Mouse (Mus musculus) liver, embryonic 14.5 days (tissue): ENCODE data around the gene Fam84b. TPM values are rescaled to one million over a fixed set of nuclear protein-coding genes. Genes with fewer than 3 reads are reported as not detected.

Source experiments
- ATAC-seq: fragments of 200-750 bp; cut with Nextera tagmentation; 2 replicates; pipeline ENCODE4 v1.8.0; 2017; ENCODE audit warnings: moderate number of reproducible peaks, mild to moderate bottlenecking, moderate library complexity; ENCODE audit not compliant: insufficient read depth
- DNase-seq, 3 experiments: peaks; one replicate each; pipeline ENCODE4 v3.0.0-alpha.2; 2012 to 2013; ENCODE audit warnings: low read depth in 3 of 3, low spot score in 3 of 3
- H3K27ac ChIP-seq: fragments of 300-500 bp; sonication (generic); 2 replicates; pipeline ENCODE4 v1.5.1; 2014; ENCODE audit warnings: moderate library complexity, mild to moderate bottlenecking, control low read depth, inconsistent platforms
- H3K27me3 ChIP-seq: fragments of 300-500 bp; sonication (generic); 2 replicates; pipeline ENCODE4 v1.6.1; 2014; ENCODE audit warnings: mild to moderate bottlenecking, low read length, moderate library complexity; ENCODE audit not compliant: control insufficient read depth, insufficient read depth
- H3K36me3 ChIP-seq: fragments of 300-500 bp; sonication (generic); replicated peaks from 2 replicates; pipeline ENCODE4 v1.6.1; 2014; ENCODE audit warnings: low read depth; ENCODE audit not compliant: control insufficient read depth, insufficient read depth
- H3K4me1 ChIP-seq, 2 experiments: fragments of 200-500 bp in 1 of 2; fragments of 300-500 bp in 1 of 2; sonication (generic) in 1 of 2; replicated peaks; 2 replicates each; pipeline ENCODE4 v1.6.1; 2012 to 2014; ENCODE audit warnings: antibody characterized with exemption in 1 of 2, inconsistent platforms in 1 of 2, low read length in 1 of 2; ENCODE audit not compliant: control insufficient read depth in 2 of 2, insufficient read depth in 2 of 2
- H3K4me2 ChIP-seq: fragments of 300-500 bp; sonication (generic); 2 replicates; pipeline ENCODE4 v1.6.1; 2014; ENCODE audit warnings: low read depth, mild to moderate bottlenecking, control low read depth, moderate library complexity
- H3K4me3 ChIP-seq, 2 experiments: fragments of 200-500 bp in 1 of 2; fragments of 300-500 bp in 1 of 2; sonication (generic) in 1 of 2; 2 replicates each; pipeline ENCODE4 v1.5.1; 2012 to 2014; ENCODE audit warnings: low read depth in 2 of 2, low read length in 2 of 2, mild to moderate bottlenecking in 2 of 2, control low read depth in 1 of 2, inconsistent platforms in 1 of 2, moderate library complexity in 1 of 2; ENCODE audit not compliant: insufficient read depth in 1 of 2
- H3K9ac ChIP-seq: fragments of 300-500 bp; sonication (generic); replicated peaks from 2 replicates; pipeline ENCODE4 v1.6.1; 2014; ENCODE audit warnings: mild to moderate bottlenecking, control low read depth, moderate library complexity
- H3K9me3 ChIP-seq: fragments of 300-500 bp; sonication (generic); 2 replicates; pipeline ENCODE4 v1.6.1; 2016; ENCODE audit warnings: low read length, mixed read lengths; ENCODE audit not compliant: control insufficient read depth
- CTCF ChIP-seq: IDR thresholded peaks from 2 replicates; pipeline ENCODE4 v1.5.1; 2016; ENCODE audit warnings: antibody characterized with exemption, low read depth, control low read depth
- EP300 ChIP-seq: IDR thresholded peaks from 2 replicates; pipeline ENCODE4 v1.6.1; 2016; ENCODE audit warnings: antibody characterized with exemption, low read depth
- WGBS: fragments of 180-500 bp; shearing (Covaris S2); extraction: QIAGEN DNeasy Blood & Tissue Kit; methylation state at CpG from one replicate; pipeline ENCODE4 v1.1.7; 2014; ENCODE audit not compliant: insufficient replicate concordance; 5-methylcytosine and 5-hydroxymethylcytosine counted together
- polyA plus RNA-seq, 2 experiments: library from polyadenylated mRNA; depleted of rRNA in 1 of 2; stranded (reverse) in 1 of 2; unstranded in 1 of 2; fragments of >200 nt; fragmentation: Nextera tagmentation in 1 of 2; extraction: Ambion mirVana in 1 of 2; gene quantifications; 2 replicates each; pipeline versions ENCODE4 v1.2.1 to v1.2.3; 2012 to 2014

The Fam84b gene
- polyA plus RNA-seq, 2 experiments = 1.6 to 2.5 TPM

DNA sequence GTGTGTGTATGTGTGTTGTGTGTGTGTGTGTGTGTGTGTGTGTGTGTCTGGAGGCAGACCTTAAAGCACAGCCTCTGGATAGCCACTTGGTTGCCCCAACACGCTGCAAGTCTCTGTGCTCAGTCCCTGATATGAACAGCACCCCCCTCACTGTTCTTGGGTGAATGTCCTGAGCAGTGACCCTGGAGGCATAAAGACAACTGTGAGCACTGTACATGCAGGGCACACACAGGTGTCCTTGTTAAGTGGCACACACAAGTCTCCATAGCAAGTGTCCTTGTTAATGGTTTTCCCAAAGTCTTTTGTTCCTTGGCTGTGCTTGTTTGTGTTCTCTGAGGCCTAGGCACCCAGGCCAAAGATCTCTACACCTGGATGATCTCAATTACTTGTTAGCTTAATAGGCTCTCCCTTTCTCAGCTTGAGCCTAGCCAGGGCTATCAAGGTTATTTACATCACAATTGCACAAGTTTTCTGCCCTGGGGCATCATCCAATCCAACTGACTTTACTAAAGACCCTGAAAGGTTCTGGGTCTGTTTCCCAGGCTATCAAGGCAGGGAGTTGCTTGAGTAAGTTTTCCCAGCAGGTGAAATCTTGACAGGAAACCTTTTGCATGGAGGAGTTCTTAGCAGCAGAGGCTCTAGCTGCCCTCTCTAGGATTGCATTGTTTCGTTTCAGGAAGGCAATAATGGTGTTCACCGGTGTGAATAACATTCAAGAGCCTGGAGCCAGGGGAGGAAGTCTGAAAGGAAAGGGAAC, 13.9 kb downstream of the Fam84b start:
- H3K36me3 ChIP-seq = no peaks in the 10 kb centered on the region
- TF ChIP-seq CTCF (no peak), EP300 (no peak)
- H3K27ac ChIP-seq = no peak overlapping the region
- no peak for DNase-seq
- 19% methylated on average over 3 of the region's 3 CpGs for WGBS
- no peak overlapping the region for H3K4me2 ChIP-seq
- peaks cover 0 to 19% of the 10 kb centered on the region in 2 experiments; a peak in 3 of 4 replicates for H3K4me1 ChIP-seq
- no peak overlapping the region for H3K9ac ChIP-seq
- no peak for ATAC-seq
- no peaks in the 10 kb centered on the region for H3K9me3 ChIP-seq
- H3K27me3 ChIP-seq = no peaks in the 10 kb centered on the region
- H3K4me3 ChIP-seq = no peak overlapping the region

DNA sequence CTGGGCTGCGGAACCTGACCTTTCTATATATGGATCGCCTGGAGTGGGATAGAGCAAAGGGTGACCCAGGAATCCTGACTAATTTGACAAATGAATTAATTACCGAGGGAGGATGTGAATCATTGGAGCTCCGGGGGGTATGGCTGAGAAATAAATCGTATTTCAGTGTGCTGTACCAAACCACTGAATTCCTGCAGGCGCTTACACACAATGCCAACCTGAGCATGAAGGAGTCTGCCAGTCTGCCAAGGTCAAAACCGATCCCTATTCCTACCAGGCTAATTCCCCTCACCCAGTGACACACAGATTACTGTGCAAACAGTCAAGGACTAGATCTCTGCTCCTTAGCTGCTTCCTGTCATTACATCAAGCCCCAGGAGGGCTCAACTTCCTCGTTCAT, 15.4 kb downstream of the Fam84b start:
- Histone ChIP-seq H3K4me3 (no peak overlapping the region), H3K36me3 (no peaks in the 10 kb centered on the region), H3K4me2 (no peak overlapping the region), H3K9ac (no peak overlapping the region), H3K27me3 (no peaks in the 10 kb centered on the region), H3K27ac (no peak overlapping the region), H3K9me3 (no peaks in the 10 kb centered on the region), H3K4me1 (peaks cover 0 to 19% of the 10 kb centered on the region in 2 experiments; a peak in 3 of 4 replicates)
- no peak for TF ChIP-seq EP300
- TF ChIP-seq CTCF = no peak
- 53% methylated on average over 8 of the region's 8 CpGs for WGBS
- ATAC-seq = no peak
- DNase-seq = no peak

DNA sequence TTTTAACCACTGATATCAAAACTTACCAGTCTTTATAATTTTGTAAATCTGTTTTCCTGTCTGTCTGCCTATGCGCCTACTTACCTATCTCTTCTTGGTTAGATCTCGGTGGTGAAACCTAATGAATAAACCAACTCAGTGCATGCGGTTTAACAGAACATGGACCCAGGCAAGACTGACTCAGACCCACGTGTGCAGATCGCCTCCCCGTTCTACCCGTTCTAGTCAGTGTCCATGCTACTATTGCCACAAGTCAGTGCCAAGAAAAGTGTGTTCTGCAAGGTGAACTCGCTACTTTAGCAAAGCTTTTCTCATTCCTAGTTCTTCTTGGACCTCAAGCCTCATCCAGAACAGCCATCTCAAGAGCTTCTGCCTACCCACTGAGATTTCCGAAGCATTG, 15.9 kb downstream of the Fam84b start:
- H3K36me3 ChIP-seq = no peaks in the 10 kb centered on the region
- H3K9me3 ChIP-seq = no peaks in the 10 kb centered on the region
- TF ChIP-seq EP300 = no peak
- no peak overlapping the region for H3K27ac ChIP-seq
- H3K4me1 ChIP-seq = peaks cover 0 to 19% of the 10 kb centered on the region in 2 experiments; a peak in 3 of 4 replicates
- DNase-seq = no peak
- H3K4me3 ChIP-seq = no peak overlapping the region
- H3K9ac ChIP-seq = no peak overlapping the region
- 63% methylated on average over 9 of the region's 9 CpGs for whole genome bisulfite sequencing
- H3K4me2 ChIP-seq = no peak overlapping the region
- no peak for ATAC-seq
- no peaks in the 10 kb centered on the region for H3K27me3 ChIP-seq

DNA sequence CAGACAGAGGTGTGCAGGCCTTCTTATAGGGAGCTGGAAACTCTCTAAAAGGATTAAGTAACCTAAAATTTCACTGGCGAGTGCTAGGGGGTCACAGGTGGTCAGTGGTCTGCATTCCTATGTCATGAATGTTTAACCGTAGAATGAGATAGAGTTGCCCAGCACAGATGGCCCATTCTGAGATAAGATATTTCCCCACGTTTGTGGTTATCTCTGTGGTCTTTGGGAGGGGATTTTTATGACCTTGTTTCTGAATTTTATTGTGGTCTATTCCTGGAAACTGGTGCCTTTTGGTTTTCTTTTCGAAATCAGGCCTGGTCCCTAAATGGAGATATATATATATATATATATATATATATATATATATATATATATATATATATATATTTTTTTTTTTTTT, 17.3 kb downstream of the Fam84b start:
- 16% methylated on average over 4 of the region's 4 CpGs for WGBS
- Histone ChIP-seq H3K4me1 (peaks cover 0 to 19% of the 10 kb centered on the region in 2 experiments; a peak in 3 of 4 replicates), H3K9ac (no peak overlapping the region), H3K27me3 (no peaks in the 10 kb centered on the region), H3K4me3 (no peak overlapping the region), H3K9me3 (no peaks in the 10 kb centered on the region), H3K4me2 (no peak overlapping the region), H3K36me3 (no peaks in the 10 kb centered on the region), H3K27ac (no peak overlapping the region)
- DNase-seq (no peak), ATAC-seq (no peak)
- TF ChIP-seq CTCF (no peak), EP300 (no peak)

DNA sequence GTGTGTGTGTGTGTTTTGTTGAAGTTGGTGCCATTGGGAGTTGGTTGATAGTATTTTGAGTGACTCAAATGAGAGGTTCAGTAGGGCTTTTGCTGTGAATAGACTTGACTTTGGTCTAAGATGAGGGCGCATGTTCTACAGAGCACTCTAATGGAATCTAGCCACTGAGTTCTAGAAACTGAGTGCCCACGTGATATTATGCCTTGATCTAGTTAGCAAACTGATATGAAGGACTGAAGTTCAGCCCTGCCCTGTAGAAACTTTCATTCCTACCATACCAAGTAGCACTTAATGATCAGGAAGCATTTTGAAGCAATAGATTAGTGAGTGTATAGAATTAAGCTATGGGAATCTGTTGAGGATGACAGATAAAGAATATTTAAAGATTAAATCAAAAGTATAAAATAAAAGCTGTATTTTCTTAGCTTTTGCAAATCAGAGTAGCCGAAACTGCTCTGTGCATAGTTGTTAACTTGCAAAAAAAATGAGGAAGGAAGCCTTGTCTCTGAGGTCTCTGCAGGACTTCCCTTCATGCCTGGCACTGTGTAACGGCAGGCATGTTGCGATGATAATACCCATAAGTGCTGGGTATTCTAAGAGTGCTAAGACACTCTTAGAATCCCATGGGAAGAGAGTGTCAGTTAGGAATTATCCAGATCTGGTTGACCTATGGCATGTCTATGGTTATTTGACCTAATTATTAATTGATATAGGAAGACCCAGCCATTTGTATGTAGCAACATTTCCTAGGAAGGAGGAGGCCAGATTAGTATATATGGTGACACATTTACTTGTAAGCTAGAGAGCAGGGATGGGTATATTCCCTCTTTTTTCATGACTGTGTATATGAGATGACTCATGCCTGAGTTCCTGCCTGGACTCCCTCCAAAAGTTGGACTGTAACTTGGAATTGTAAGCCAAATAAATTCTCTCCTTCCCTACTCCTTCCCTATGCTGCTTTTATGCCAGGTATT, 18.7 kb downstream of the Fam84b start:
- DNase-seq = no peak
- 31% methylated on average over 5 of the region's 5 CpGs for WGBS
- no peak overlapping the region for H3K4me3 ChIP-seq
- peaks cover 0 to 9% of the 10 kb centered on the region in 2 experiments; a peak in 2 of 4 replicates for H3K4me1 ChIP-seq
- no peak overlapping the region for H3K9ac ChIP-seq
- no peaks in the 10 kb centered on the region for H3K9me3 ChIP-seq
- no peak overlapping the region for H3K4me2 ChIP-seq
- H3K27ac ChIP-seq = no peak overlapping the region
- TF ChIP-seq EP300 (no peak), CTCF (no peak)
- no peak for ATAC-seq
- no peaks in the 10 kb centered on the region for H3K36me3 ChIP-seq
- H3K27me3 ChIP-seq = no peaks in the 10 kb centered on the region
